Mouse (Mus musculus) limb, embryonic 12.5 days (tissue): ENCODE measurements around the gene Ppp1r27. TPM values are rescaled to one million over a fixed set of nuclear protein-coding genes. Genes with fewer than 3 reads are reported as not detected.
A peak's percentile ranks its signal among the peaks of the same experiment; 100 is the strongest.

Experiments used
- ATAC-seq: fragments of 200-750 bp; cut with Nextera tagmentation; 2 replicates; pipeline ENCODE4 v1.8.0; 2017; ENCODE audit warnings: low read depth, moderate TSS enrichment; ENCODE audit not compliant: insufficient number of reproducible peaks, insufficient read depth, low FRiP score, low TSS enrichment
- H3K27ac ChIP-seq: fragments of 300-500 bp; sonication (generic); 2 replicates; pipeline ENCODE4 v1.5.1; 2016; ENCODE audit warnings: mild to moderate bottlenecking, moderate library complexity
- H3K27me3 ChIP-seq: fragments of 300-500 bp; sonication (generic); 2 replicates; pipeline ENCODE4 v1.6.1; 2016; ENCODE audit warnings: mild to moderate bottlenecking, moderate library complexity
- H3K36me3 ChIP-seq: fragments of 300-500 bp; sonication (generic); 2 replicates; pipeline ENCODE4 v1.6.1; 2016; ENCODE audit warnings: mild to moderate bottlenecking, moderate library complexity
- H3K4me1 ChIP-seq: fragments of 300-500 bp; sonication (generic); replicated peaks from 2 replicates; pipeline ENCODE4 v1.6.1; 2016
- H3K4me2 ChIP-seq: fragments of 300-500 bp; sonication (generic); 2 replicates; pipeline ENCODE4 v1.6.1; 2016; ENCODE audit warnings: mild to moderate bottlenecking, moderate library complexity
- H3K4me3 ChIP-seq: fragments of 300-500 bp; sonication (generic); replicated peaks from 2 replicates; pipeline ENCODE4 v1.5.1; 2016; ENCODE audit warnings: mild to moderate bottlenecking
- H3K9ac ChIP-seq: fragments of 300-500 bp; sonication (generic); replicated peaks from 2 replicates; pipeline ENCODE4 v1.6.1; 2016; ENCODE audit warnings: mild to moderate bottlenecking, moderate library complexity
- H3K9me3 ChIP-seq: fragments of 300-500 bp; sonication (generic); 2 replicates; pipeline ENCODE4 v1.6.1; 2016; ENCODE audit warnings: mild to moderate bottlenecking, moderate library complexity
- WGBS: fragments of 180-500 bp; shearing (Covaris S2); methylation state at CpG from one replicate; pipeline ENCODE4 v1.1.7; 2016; 5-methylcytosine and 5-hydroxymethylcytosine counted together
- polyA plus RNA-seq: library from polyadenylated mRNA; unstranded; fragments of >200 nt; fragmentation: Nextera tagmentation; extraction: Ambion mirVana; gene quantifications from 2 replicates; pipeline ENCODE4 v1.2.1, GENCODE M21; 2016

Ppp1r27 gene
- polyA plus RNA-seq, 1 experiment from 2014 or later: not detected

DNA sequence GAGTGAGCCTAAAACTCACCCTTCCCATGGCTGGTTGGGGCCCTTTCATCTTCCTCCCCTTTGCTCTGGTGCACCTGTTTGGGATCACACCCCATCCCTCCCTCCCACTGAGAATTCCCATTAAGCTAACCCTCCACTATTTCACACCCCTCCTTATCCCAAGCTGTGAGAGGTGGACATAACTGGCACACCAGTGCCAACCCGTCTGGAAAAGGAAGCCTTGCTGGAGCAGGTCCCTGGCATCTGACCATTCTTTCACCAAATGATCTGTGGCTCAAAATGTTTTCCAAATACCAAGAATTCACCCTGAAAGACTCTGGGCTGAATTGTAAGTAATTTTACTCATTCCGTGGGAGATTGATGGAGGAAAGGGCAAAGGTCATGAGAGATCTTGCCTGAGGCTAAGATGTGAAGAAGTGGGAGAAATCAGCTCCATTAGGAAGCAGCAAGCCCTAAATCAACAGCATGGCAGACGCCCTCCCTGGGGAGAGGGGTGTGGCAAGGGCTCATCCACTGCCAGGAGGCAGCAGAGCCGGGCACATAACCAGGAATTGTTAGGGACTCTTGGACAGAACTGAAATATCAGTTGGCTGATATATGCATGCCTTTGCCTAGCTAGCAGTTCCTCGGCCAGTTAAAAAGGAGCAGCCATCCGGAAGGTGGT, 38.0 kb downstream of the Ppp1r27 start:
- Histone ChIP-seq H3K27ac (no peak overlapping the region), H3K4me2 (no peak overlapping the region), H3K36me3 (no peaks in the 10 kb centered on the region), H3K27me3 (no peaks in the 10 kb centered on the region), H3K9me3 (no peaks in the 10 kb centered on the region), H3K9ac (no peak overlapping the region), H3K4me1 (peaks cover 17% of the 10 kb centered on the region), H3K4me3 (no peak overlapping the region)
- WGBS: 30% methylated on average over 6 of the region's 6 CpGs
- ATAC-seq: no peak

DNA sequence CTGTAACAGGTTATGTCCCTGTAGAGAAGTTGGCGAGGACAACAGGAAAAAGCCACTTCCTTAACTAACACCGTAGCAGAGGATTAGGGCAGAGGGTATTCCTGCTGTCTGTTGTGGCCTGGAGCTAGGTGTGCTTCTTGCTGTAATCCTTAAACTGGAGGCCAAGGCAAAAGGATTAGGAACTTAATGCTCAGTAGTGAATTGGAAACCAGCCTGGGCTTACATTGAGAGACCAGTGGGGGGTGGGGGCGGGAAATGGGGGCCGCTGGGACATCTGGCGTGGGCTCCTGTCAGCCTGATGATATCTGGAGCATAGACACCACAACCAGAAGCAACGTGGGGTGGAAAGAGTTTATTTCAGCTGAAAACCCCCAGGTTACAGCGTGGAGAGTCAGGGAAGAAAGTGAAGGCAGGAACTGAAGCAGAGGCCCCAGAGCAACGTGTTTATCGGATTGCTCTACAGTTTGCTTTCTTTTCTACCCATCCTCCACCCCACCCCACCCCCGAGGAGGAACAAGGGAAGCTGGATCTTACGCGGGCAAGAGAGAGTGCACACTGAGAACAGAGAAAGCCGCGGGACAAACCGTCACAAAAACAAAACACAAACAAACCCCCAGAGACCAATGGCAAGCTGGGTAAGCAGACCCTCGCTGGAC, 40.4 kb downstream of the Ppp1r27 start:
- 8% methylated on average over 16 of the region's 16 CpGs for WGBS
- peak overlapping the region; percentile 55 for H3K9ac ChIP-seq
- H3K27me3 ChIP-seq: no peaks in the 10 kb centered on the region
- H3K4me3 ChIP-seq: peak overlapping the region; percentile 27
- H3K4me1 ChIP-seq: peaks cover 12% of the 10 kb centered on the region; the same call in 1 of the 2 replicates
- no peaks in the 10 kb centered on the region for H3K9me3 ChIP-seq
- ATAC-seq: no peak
- H3K36me3 ChIP-seq: no peaks in the 10 kb centered on the region
- H3K4me2 ChIP-seq: peak overlapping the region; percentile 50
- H3K27ac ChIP-seq: 0 out of 2 replicates have a peak overlapping the region, but pooled peaks have one; percentile 45

DNA sequence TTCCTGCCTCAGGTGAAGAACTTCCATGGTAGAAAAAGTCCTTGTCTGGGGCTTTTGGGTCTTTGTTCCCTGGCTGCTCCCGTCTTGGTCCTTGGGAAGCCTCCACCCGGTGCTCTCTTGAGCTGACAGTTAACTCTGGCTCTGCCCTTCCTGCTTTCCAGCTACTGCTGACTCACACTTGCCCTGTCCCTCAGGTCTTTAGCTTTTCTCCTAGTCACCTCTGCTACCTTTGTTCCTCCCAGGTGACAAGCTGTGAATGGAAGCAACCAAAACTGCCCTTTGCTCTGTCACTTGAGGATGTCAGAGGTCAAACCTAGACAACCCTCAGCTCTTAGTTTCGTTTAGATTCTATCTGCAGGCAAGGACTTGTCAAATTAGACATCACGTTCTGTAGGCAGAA, 41.0 kb downstream of the Ppp1r27 start:
- Histone ChIP-seq H3K27ac (0 out of 2 replicates have a peak overlapping the region, but pooled peaks have one; percentile 8), H3K4me1 (peaks cover 12% of the 10 kb centered on the region; the same call in 1 of the 2 replicates), H3K4me3 (no peak overlapping the region), H3K9ac (no peak overlapping the region), H3K27me3 (no peaks in the 10 kb centered on the region), H3K9me3 (no peaks in the 10 kb centered on the region), H3K4me2 (no peak overlapping the region), H3K36me3 (no peaks in the 10 kb centered on the region)
- 45% methylated on average over 4 of the region's 4 CpGs for WGBS
- no peak for ATAC-seq

DNA sequence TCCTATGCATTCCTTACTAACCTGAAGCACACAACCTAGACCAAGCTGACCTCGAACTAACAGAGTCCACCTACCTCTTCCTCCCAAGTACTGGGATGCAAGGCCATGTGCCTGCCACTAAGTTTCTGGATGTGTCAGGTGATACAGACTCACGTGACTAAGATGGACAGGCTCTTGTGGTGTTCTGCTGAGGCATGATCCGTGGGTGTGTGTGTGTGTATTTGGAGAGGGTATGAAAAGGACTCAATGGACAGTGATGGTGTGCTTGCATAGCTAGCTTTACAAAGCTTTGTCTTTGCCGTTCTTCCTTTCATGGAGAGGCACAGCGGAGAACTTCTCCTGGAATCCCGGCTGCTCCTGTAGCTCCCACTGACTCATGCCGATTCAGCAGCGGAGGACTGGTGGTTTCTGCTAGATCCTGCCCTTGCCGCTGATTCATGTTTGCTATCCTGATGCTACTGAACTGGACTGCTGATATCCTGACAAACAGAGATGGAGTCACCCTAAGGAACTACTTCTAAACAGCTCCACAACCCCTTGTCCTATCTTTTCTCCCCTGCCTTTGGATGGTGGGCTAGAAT, 42.6 kb downstream of the Ppp1r27 start:
- no peaks in the 10 kb centered on the region for H3K9me3 ChIP-seq
- no peaks in the 10 kb centered on the region for H3K36me3 ChIP-seq
- 91% methylated on average over 9 of the region's 9 CpGs for WGBS
- no peaks in the 10 kb centered on the region for H3K27me3 ChIP-seq
- ATAC-seq: no peak
- no peak overlapping the region for H3K4me2 ChIP-seq
- H3K4me3 ChIP-seq: no peak overlapping the region
- H3K4me1 ChIP-seq: peaks cover 12% of the 10 kb centered on the region; the same call in 1 of the 2 replicates
- H3K9ac ChIP-seq: no peak overlapping the region
- H3K27ac ChIP-seq: no peak overlapping the region

DNA sequence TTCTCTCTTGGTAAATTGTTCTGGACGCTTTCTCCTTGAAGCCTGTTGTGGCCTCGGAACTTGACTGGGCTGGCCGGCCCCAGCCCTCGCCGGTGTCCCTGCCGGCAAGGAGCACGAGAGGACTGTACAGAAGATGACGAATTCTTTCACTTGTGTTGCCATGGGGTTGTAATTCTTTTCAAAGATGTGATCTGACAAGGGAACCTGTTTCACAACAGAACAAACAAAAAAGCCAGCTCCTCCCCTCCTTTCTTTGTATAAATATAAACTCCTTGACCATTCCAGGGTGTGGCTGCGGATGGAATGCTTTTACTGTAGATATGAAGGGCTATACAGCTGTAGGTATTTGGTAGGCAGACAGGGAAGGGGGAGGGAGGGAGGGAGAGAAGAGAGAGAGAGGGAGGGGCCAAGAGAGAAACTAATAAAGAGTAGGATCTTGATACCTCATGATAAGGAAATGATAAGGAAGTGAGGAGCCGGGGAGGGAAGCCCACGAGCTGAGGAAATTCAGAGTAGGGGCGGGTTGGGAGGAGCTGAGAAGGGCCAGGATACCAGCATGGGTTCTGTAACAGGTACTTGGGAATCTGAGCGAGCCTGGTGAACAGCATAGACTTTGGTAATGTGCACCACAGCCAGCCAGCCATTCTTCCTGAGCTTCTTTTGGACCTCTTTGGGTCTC, 43.2 kb downstream of the Ppp1r27 start:
- H3K9ac ChIP-seq: no peak overlapping the region
- H3K27ac ChIP-seq: no peak overlapping the region
- no peaks in the 10 kb centered on the region for H3K9me3 ChIP-seq
- WGBS: 78% methylated on average over 13 of the region's 13 CpGs
- H3K4me2 ChIP-seq: no peak overlapping the region
- H3K4me3 ChIP-seq: no peak overlapping the region
- peaks cover 12% of the 10 kb centered on the region; the same call in 1 of the 2 replicates for H3K4me1 ChIP-seq
- no peak for ATAC-seq
- no peaks in the 10 kb centered on the region for H3K36me3 ChIP-seq
- no peaks in the 10 kb centered on the region for H3K27me3 ChIP-seq

DNA sequence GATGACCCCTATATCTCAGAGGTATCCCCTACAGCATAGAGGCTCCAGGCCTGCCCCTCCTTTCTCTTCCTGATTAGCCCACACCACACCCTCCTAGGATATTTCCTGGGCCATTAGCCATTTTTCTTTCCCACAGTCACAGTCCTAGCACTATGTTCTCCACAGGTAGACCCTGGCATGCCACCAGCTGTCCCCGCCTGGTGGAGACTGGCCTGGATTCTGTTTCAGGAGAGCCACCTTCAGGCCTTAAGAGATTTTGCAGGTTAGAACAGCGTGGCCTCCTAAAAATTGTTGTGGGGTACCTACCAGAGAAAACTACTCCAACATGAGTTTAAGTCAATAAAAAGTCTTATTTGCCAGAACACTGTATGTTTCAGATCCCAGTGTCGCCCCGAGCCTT, 44.0 kb downstream of the Ppp1r27 start:
- Histone ChIP-seq H3K27ac (no peak overlapping the region), H3K27me3 (no peaks in the 10 kb centered on the region), H3K4me2 (no peak overlapping the region), H3K4me3 (no peak overlapping the region), H3K9ac (no peak overlapping the region), H3K36me3 (no peaks in the 10 kb centered on the region), H3K4me1 (peaks cover 12% of the 10 kb centered on the region; the same call in 1 of the 2 replicates), H3K9me3 (no peaks in the 10 kb centered on the region)
- 55% methylated on average over 4 of the region's 4 CpGs for WGBS
- no peak for ATAC-seq

DNA sequence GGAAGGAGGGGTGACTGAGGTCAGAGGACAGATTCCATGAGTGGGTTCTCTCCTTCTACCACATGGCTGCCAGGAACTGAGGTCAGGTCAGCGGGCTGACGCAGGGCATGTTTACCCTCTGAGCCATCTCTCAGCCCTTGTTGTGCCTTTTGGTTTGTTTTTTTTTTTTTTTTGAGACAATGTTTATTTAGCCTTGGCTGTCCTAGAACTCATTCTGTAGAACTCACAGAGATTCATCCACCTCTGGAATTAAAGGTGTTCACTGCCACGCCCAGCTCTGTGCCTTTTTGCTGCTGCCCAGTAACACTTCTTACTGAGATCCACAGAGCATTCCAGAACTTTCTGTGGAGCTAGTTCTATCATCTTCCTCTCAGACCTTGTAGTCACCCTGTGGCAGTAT, 45.3 kb downstream of the Ppp1r27 start:
- peaks cover 5% of the 10 kb centered on the region; the same call in 1 of the 2 replicates for H3K4me1 ChIP-seq
- no peak for ATAC-seq
- no peaks in the 10 kb centered on the region for H3K27me3 ChIP-seq
- 90% methylated on average over 3 of the region's 3 CpGs for WGBS
- H3K4me3 ChIP-seq: no peak overlapping the region
- H3K9ac ChIP-seq: no peak overlapping the region
- no peaks in the 10 kb centered on the region for H3K9me3 ChIP-seq
- H3K27ac ChIP-seq: no peak overlapping the region
- H3K4me2 ChIP-seq: no peak overlapping the region
- no peaks in the 10 kb centered on the region for H3K36me3 ChIP-seq

DNA sequence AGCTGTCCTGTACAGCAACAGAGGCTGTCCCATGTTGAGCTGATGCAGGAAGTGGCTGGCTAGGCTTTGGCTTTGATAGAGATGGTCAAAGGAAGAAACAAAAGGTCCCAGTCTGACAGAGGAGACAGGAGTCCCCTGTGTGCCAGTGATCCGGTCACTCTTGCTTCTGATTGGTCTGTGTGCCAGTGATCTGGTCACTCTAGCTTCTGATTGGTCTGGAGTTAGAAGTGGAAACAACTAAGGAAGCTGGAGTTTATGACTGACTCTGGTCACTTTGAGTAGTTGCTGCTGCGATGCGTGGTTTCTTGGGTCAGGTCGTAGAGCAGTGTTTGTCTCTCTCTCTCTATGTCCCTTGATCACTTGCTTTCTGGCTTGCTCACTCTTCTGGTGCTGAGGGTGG, 49.2 kb downstream of the Ppp1r27 start:
- peaks cover 28% of the 10 kb centered on the region for H3K36me3 ChIP-seq
- no peak overlapping the region for H3K27ac ChIP-seq
- H3K9me3 ChIP-seq: no peaks in the 10 kb centered on the region
- no peaks in the 10 kb centered on the region for H3K27me3 ChIP-seq
- H3K4me1 ChIP-seq: no peaks in the 10 kb centered on the region; the same call in 1 of the 2 replicates
- H3K9ac ChIP-seq: no peak overlapping the region
- no peak for ATAC-seq
- no peak overlapping the region for H3K4me3 ChIP-seq
- H3K4me2 ChIP-seq: no peak overlapping the region
- WGBS: 89% methylated on average over 4 of the region's 4 CpGs

DNA sequence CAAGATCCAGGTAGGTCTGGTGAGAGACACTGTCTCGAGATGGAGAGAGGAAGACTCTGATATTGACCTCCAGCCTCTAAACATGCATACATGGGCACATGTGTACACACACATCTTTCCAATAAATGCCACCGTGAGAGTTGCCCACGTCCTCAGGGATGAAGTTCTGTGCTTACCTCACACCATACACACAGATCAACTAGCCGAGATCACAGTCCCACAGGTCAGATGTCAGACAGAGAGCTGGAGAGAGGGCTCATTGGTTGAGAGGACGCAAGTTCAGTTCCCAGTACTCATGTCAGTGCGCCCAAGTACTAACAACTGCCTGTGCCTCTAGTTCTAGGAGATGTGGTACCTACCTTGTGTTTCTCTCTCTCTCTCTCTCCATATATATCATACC, 49.9 kb downstream of the Ppp1r27 start:
- Histone ChIP-seq H3K4me3 (no peak overlapping the region), H3K4me2 (no peak overlapping the region), H3K4me1 (no peaks in the 10 kb centered on the region; the same call in 1 of the 2 replicates), H3K9me3 (no peaks in the 10 kb centered on the region), H3K27me3 (no peaks in the 10 kb centered on the region), H3K27ac (no peak overlapping the region), H3K36me3 (peaks cover 35% of the 10 kb centered on the region), H3K9ac (no peak overlapping the region)
- WGBS: 69% methylated on average over 6 of the region's 6 CpGs
- ATAC-seq: no peak

DNA sequence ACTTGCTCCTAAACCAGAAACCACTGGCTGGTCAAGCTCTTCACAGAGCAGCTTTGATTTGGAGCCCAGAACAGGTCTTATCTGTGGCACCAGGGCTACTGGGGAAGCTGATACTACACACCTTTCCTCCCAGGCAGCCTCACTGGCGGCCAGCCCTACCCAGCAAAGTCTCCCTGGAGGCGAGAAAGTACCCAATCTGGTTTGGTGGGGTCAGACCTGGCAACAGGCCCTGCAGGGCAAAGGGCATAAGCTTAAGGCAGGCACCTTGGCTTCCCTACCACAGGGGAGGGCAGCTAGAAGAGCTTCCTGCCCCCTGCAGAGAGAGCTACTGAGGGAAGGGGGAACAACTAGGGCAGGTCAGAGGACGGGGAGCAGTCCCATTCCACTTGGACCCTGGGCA, 50.6 kb downstream of the Ppp1r27 start:
- Histone ChIP-seq H3K27ac (no peak overlapping the region), H3K4me1 (no peaks in the 10 kb centered on the region; the same call in 1 of the 2 replicates), H3K36me3 (peaks cover 41% of the 10 kb centered on the region), H3K4me2 (no peak overlapping the region), H3K9me3 (no peaks in the 10 kb centered on the region), H3K9ac (no peak overlapping the region), H3K27me3 (no peaks in the 10 kb centered on the region), H3K4me3 (no peak overlapping the region)
- 14% methylated on average over 3 of the region's 3 CpGs for WGBS
- ATAC-seq: no peak
